Mouse (Mus musculus) ES-E14 (cell line): ENCODE results near the gene Bsn.

Source experiments
- MAFK ChIP-seq: IDR thresholded peaks from 2 replicates; pipeline ENCODE4 v1.6.1; 2014; ENCODE audit warnings: mild to moderate bottlenecking, low read depth, low read length, inconsistent platforms; ENCODE audit not compliant: insufficient read depth
- ZNF384 ChIP-seq: IDR thresholded peaks from 2 replicates; pipeline ENCODE4 v1.6.1; 2012; ENCODE audit warnings: low read depth, low read length, inconsistent platforms

- TF ChIP-seq ZNF384: no peak
- no peak for TF ChIP-seq MAFK
These were observed 17.3 kb downstream of the Bsn start for GRCm38 (mm10) chr9:108172777-108173350.
